Comparison of ENCODE assay signal across 8 mouse cellular contexts in genomic region chr4:138216891-138217392, GRCm38 (mm10). TPM values are rescaled to one million over a fixed set of nuclear protein-coding genes. Genes with fewer than 3 reads are reported as not detected.
DNase-seq lines count a peak whose midpoint lies in the region; ATAC-seq lines count a peak whose summit lies in the region.

No protein-coding gene starts in this region.

- peak overlapping the region; percentile 76 for H3K4me2 ChIP-seq in hindbrain, embryonic 16.5 days (ENCODE audit: low read length)

- ATAC-seq in hindbrain, embryonic 16.5 days, result peak; percentile 96

- no peaks in the 10 kb centered on the region for H3K36me3 ChIP-seq in hindbrain, embryonic 16.5 days (ENCODE audit: control insufficient read depth, insufficient read depth, low read length)
- H3K36me3 ChIP-seq in macrophage (ENCODE audit: inconsistent target), result 0 out of 2 replicates have a peak, but pooled peaks cover under 1% of the 10 kb centered on the region

- peak; percentile 94 for DNase-seq in WW6 (ENCODE audit: low read depth, low spot score)
- peak; percentile 97 to 99 for DNase-seq in cerebellum, postnatal 4 days (ENCODE audit: low spot score in 2 of 2)
- peak; percentile 97 for DNase-seq in gastrocnemius, adult 18-20 months (ENCODE audit: low spot score)
- peak; percentile 95 to 97 for DNase-seq in left cerebral cortex, adult 18-20 months (ENCODE audit: low spot score in 2 of 2)
- DNase-seq in right cerebral cortex, adult 18-20 months, result peak; percentile 98
- DNase-seq in urinary bladder, postnatal 10 days (ENCODE audit: low spot score), result peak; percentile 92

- H3K9ac ChIP-seq in hindbrain, embryonic 16.5 days (ENCODE audit: low read depth, low read length), result peak overlapping the region; percentile 96

- under 1% methylated on average over 29 of the region's 68 CpGs for WGBS in hindbrain, embryonic 16.5 days
- 0% methylated on average over 66 of the region's 68 CpGs for WGBS in macrophage (ENCODE audit: missing documents)

- H3K9me3 ChIP-seq in hindbrain, embryonic 16.5 days (ENCODE audit: control insufficient read depth, low read length), result no peaks in the 10 kb centered on the region

- H3K4me1 ChIP-seq in hindbrain, embryonic 16.5 days (ENCODE audit: control insufficient read depth, insufficient read depth, low read depth, low read length), result peaks cover 22% of the 10 kb centered on the region

- H3K4me3 ChIP-seq in hindbrain, embryonic 16.5 days (ENCODE audit: low read length), result peak overlapping the region; percentile 68
- H3K4me3 ChIP-seq in macrophage (ENCODE audit: inconsistent target), result peak overlapping the region; percentile 77; the same call in 1 of the 2 replicates

- H3K79me2 ChIP-seq in macrophage (ENCODE audit: inconsistent target), result peaks cover 46% of the 10 kb centered on the region

- H3K27ac ChIP-seq in hindbrain, embryonic 16.5 days (ENCODE audit: low read depth, low read length), result peak overlapping the region; percentile 99
- H3K27ac ChIP-seq in macrophage, result no peak overlapping the region

- H3K27me3 ChIP-seq in hindbrain, embryonic 16.5 days (replicated peaks; ENCODE audit: control insufficient read depth, insufficient read depth, low read length), result no peaks in the 10 kb centered on the region

RNA-seq across cellular contexts. Expression of gene Hp1bp3, which starts 0.8 kb away (rescaled TPM):
- 10 to 100 TPM; 56.4 to 66.7 TPM for total RNA-seq in gastrocnemius, adult 18-20 months (2021)
- 155 and 174 TPM in 2 replicates for polyA plus RNA-seq in hindbrain, embryonic 16.5 days (2015; fragmentation: Nextera tagmentation; extraction: Ambion mirVana)
- total RNA-seq in left cerebral cortex, adult 18-20 months (2021), result 100 to 1,000 TPM; 189 to 191 TPM
- 100 to 1,000 TPM in 24 of 26 experiments, 10 to 100 TPM in 2; 90.7 to 677 (median 178) TPM for total RNA-seq in macrophage (2018; cell fraction: chromatin; rRNA removed)
- 100 to 1,000 TPM in 7 of 26 experiments, 10 to 100 TPM in 19; 70.9 to 132 (median 93.7) TPM for total RNA-seq in macrophage (2018; cell fraction: cytosol; rRNA removed)
- total RNA-seq in macrophage (2018; cell fraction: nucleus; rRNA removed), result 100 to 1,000 TPM in 21 of 26 experiments, 10 to 100 TPM in 5; 77.4 to 423 (median 124) TPM
- 87.1 to 133 TPM (median 94.2 TPM) in 3 replicates for polyA plus RNA-seq in macrophage (2018)

RNA-seq across cellular contexts. Expression of gene Sh2d5, which starts 33.3 kb away (rescaled TPM):
- total RNA-seq in gastrocnemius, adult 18-20 months (2021), result under 1 TPM in 1 of 2 experiments, not detected in 1; 0.09 TPM
- polyA plus RNA-seq in hindbrain, embryonic 16.5 days (2015; fragmentation: Nextera tagmentation; extraction: Ambion mirVana), result 18.5 and 21.6 TPM in 2 replicates
- 10 to 100 TPM; 71.7 to 83.2 TPM for total RNA-seq in left cerebral cortex, adult 18-20 months (2021)
- total RNA-seq in macrophage (2018; cell fraction: chromatin; rRNA removed), result 1 to 10 TPM in 10 of 26 experiments, under 1 TPM in 16; 0.31 to 2.5 (median 0.93) TPM
- under 1 TPM in 16 of 26 experiments, not detected in 10; 0.03 to 0.15 (median 0.07) TPM for total RNA-seq in macrophage (2018; cell fraction: cytosol; rRNA removed)
- total RNA-seq in macrophage (2018; cell fraction: nucleus; rRNA removed), result 1 to 10 TPM in 7 of 26 experiments, under 1 TPM in 18, not detected in 1; 0.29 to 3.8 (median 0.78) TPM
- 0.06 to 0.09 TPM in 2 of 3 replicates, not detected in the other for polyA plus RNA-seq in macrophage (2018)

RNA-seq across cellular contexts. Expression of gene Kif17, which starts 33.3 kb away (rescaled TPM):
- total RNA-seq in gastrocnemius, adult 18-20 months (2021), result not detected
- polyA plus RNA-seq in hindbrain, embryonic 16.5 days (2015; fragmentation: Nextera tagmentation; extraction: Ambion mirVana), result 4.2 and 4.5 TPM in 2 replicates
- total RNA-seq in left cerebral cortex, adult 18-20 months (2021), result 10 to 100 TPM; 28.8 to 33.0 TPM
- under 1 TPM in 12 of 26 experiments, not detected in 14; 0.22 to 0.76 (median 0.51) TPM for total RNA-seq in macrophage (2018; cell fraction: chromatin; rRNA removed)
- under 1 TPM in 13 of 26 experiments, not detected in 13; 0.04 to 0.18 (median 0.10) TPM for total RNA-seq in macrophage (2018; cell fraction: cytosol; rRNA removed)
- 1 to 10 TPM in 1 of 26 experiments, under 1 TPM in 9, not detected in 16; 0.21 to 2.2 (median 0.40) TPM for total RNA-seq in macrophage (2018; cell fraction: nucleus; rRNA removed)
- not detected in 3 replicates for polyA plus RNA-seq in macrophage (2018)

Comparison
In these comparisons a context has a peak if more than half of its experiments do, and no peak if none do; other contexts are left out.
1. RNA of gene Sh2d5, which starts 33.3 kb away (total RNA-seq): 71.7 to 83.2 TPM in left cerebral cortex, adult 18-20 months; 0.09 TPM in gastrocnemius, adult 18-20 months; every median in the first group is over 10 times any median in the second.
2. RNA of gene Kif17, which starts 33.3 kb away (total RNA-seq): 28.8 to 33.0 TPM in left cerebral cortex, adult 18-20 months; not detected in gastrocnemius, adult 18-20 months; every median in the first group is over 10 times any median in the second.
3. Peak in every context shown above with its lines, with median percentiles within 50 percentile points of each other: DNase-seq.